Mouse (Mus musculus) C2C12 (cell line): ENCODE results near the gene Zbed5.

Experiments
- CTCF ChIP-seq: IDR thresholded peaks from one replicate; pipeline ENCODE4 v1.5.1; 2011; ENCODE audit not compliant: control insufficient read depth, insufficient read depth, insufficient read length
- MAX ChIP-seq: IDR thresholded peaks from one replicate; pipeline ENCODE4 v1.6.1; 2011; ENCODE audit warnings: mild to moderate bottlenecking, control low read depth
- MYOG ChIP-seq: IDR thresholded peaks from one replicate; pipeline ENCODE4 v1.6.1; 2011; ENCODE audit not compliant: control insufficient read depth, insufficient read length; ENCODE audit errors: extremely low read depth
- USF1 ChIP-seq: IDR thresholded peaks from one replicate; pipeline ENCODE4 v1.6.1; 2011; ENCODE audit warnings: low read depth, mild to moderate bottlenecking, control low read depth, moderate library complexity

GRCm38 (mm10) chr5:129873942-129874341 is 21.6 kb upstream of the Zbed5 start:
- TF ChIP-seq CTCF: no peak
- TF ChIP-seq MAX: no peak
- TF ChIP-seq USF1: no peak
- no peak for TF ChIP-seq MYOG
